Mouse (Mus musculus) colon, adult 2 months (tissue): ENCODE results near the gene Suco. TPM values are rescaled to one million over a fixed set of nuclear protein-coding genes. Genes with fewer than 3 reads are reported as not detected.

ENCODE experiments used
- polyA plus RNA-seq: library from polyadenylated mRNA; depleted of rRNA; stranded (reverse); fragments of >200 nt; gene quantifications from 2 replicates; pipeline ENCODE4 v1.2.3, GENCODE M21; 2012; rRNA removed

The Suco gene
- polyA plus RNA-seq, result 1.7 and 1.9 TPM in 2 replicates

DNA sequence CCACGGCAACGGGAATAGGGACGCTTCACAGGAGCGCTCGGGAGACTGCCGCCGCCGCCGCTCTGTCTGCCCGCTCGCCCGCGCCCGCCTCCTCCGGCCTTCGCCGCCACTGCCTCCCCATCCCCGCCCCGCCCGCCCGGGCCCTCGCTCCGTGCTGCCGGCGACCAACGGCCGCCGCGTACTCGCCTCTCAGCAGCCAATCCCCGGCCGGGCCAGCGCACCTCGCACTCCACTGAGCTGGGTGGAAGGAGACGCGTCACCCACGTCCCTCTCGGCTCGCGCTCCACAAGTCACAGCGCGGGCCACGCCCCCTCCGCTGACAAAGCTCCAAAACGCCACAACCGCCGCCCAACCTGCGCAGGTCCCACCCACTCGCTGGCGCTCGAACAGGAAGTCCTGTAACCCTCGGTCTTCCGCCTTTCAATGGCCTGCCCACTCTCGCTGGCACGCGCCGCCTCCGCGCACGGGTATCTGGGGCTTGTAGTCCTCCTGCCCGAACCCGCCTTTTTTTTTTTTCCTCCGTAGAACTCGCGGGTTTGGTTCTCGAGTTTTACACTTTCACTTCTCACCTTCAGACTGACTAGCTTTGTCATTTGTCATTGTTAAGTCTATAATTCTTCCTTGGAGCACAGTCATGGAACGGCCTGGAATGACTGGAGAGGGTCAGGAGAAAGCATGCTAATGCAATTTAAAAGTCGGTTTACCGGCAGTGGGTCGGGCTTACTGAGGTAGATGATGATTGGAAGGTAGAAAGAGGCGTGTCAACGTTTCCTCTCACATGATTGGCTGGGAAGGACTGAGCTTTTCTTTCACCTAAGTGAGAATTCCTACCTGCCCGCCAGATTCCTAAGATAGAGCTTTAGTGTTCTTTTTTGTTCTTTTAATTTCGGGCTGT, at the start of gene Suco:
TSS of gene Suco (minus strand) at position 130 of the 895 bp plus-strand sequence.

DNA sequence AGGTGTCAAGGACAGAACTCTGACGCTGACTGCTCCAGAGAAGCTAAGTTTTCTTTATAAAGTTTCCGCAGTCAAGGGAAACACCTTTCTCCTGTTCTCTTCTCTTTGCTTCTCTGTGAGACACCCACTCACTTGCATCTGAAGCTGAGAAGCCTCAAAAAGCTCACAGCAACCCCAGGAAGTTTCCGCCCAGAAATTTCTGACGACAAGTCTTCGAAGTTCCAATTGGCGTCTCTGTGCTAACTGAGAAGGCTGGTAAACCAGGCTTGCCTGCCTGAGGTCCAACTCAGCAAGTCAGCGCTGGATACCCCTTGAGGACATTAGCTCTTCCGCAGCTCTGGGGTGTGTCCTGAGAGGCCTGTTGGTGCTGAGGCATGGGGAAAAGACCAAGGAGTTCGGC, 88.1 kb downstream of the Suco start, which contains the start of gene Fasl:
TSS of gene Fasl (minus strand) at position 157 of the 400 bp plus-strand sequence.

Other genes with a start within 250 kb of the Suco start
- gene Fasl, start 88.2 kb downstream of the Suco start, polyA plus RNA-seq, result 0.06 and 0.07 TPM in 2 replicates
- 10.6 and 18.0 TPM in 2 replicates for gene Pigc, start 92.5 kb upstream of the Suco start, polyA plus RNA-seq
- gene 4930558K02Rik, start 103.0 kb upstream of the Suco start, polyA plus RNA-seq, result not detected in 2 replicates